Mouse (Mus musculus): ENCODE measurements around the gene Zfc3h1.

- TF ChIP-seq CTCF (IDR thresholded peaks at IDR 0.05; ENCODE audit: extremely low read depth, insufficient read length, insufficient replicate concordance, low read depth, low read length) (no peak), POLR2A (IDR thresholded peaks at IDR 0.05; ENCODE audit: low read depth, low read length) (no peak)
Measured at GRCm38 (mm10) chr10:115465778-115466177, 81.0 kb downstream of the Zfc3h1 start.

Data from small intestine, adult 2 months (tissue).